Mouse (Mus musculus): ENCODE data around the gene AL607142.1. TPM values are rescaled to one million over a fixed set of nuclear protein-coding genes. Genes with fewer than 3 reads are reported as not detected.

The AL607142.1 gene
- polyA plus RNA-seq, 1 experiment, result not detected

GRCm38 (mm10) chr4:120067592-120068235, 2.9 kb downstream of the AL607142.1 start:
- no peaks in the 10 kb centered on the region for H3K4me1 ChIP-seq (ENCODE audit: control insufficient read depth, insufficient read depth, insufficient read length, low read length)
- H3K27ac ChIP-seq (replicated peaks; ENCODE audit: low read depth, low read length), result no peak overlapping the region
- no peak overlapping the region for H3K4me3 ChIP-seq (ENCODE audit: insufficient read depth, low read depth, low read length)

- no peaks in the 10 kb centered on the region for H3K4me1 ChIP-seq (ENCODE audit: control insufficient read depth, insufficient read depth, insufficient read length, low read length)
- H3K27ac ChIP-seq (replicated peaks; ENCODE audit: low read depth, low read length), result no peak overlapping the region
- H3K4me3 ChIP-seq (ENCODE audit: insufficient read depth, low read depth, low read length), result no peak overlapping the region
These were observed 4.2 kb downstream of the AL607142.1 start for GRCm38 (mm10) chr4:120068883-120069581.

- Histone ChIP-seq H3K4me3 (ENCODE audit: insufficient read depth, low read depth, low read length) (no peak overlapping the region), H3K4me1 (ENCODE audit: control insufficient read depth, insufficient read depth, insufficient read length, low read length) (no peaks in the 10 kb centered on the region), H3K27ac (replicated peaks; ENCODE audit: low read depth, low read length) (no peak overlapping the region)
These were observed 4.8 kb downstream of the AL607142.1 start for GRCm38 (mm10) chr4:120069582-120069980.

- Histone ChIP-seq H3K27ac (replicated peaks; ENCODE audit: low read depth, low read length) (no peak overlapping the region), H3K4me1 (ENCODE audit: control insufficient read depth, insufficient read depth, insufficient read length, low read length) (no peaks in the 10 kb centered on the region), H3K4me3 (ENCODE audit: insufficient read depth, low read depth, low read length) (no peak overlapping the region)
These were observed 6.6 kb downstream of the AL607142.1 start for GRCm38 (mm10) chr4:120071411-120071810.

GRCm38 (mm10) chr4:120071842-120072507, 7.2 kb downstream of the AL607142.1 start:
- no peak overlapping the region for H3K27ac ChIP-seq (replicated peaks; ENCODE audit: low read depth, low read length)
- no peak overlapping the region for H3K4me3 ChIP-seq (ENCODE audit: insufficient read depth, low read depth, low read length)
- H3K4me1 ChIP-seq (ENCODE audit: control insufficient read depth, insufficient read depth, insufficient read length, low read length), result no peaks in the 10 kb centered on the region

GRCm38 (mm10) chr4:120074061-120074460, 9.3 kb downstream of the AL607142.1 start:
- Histone ChIP-seq H3K27ac (replicated peaks; ENCODE audit: low read depth, low read length) (no peak overlapping the region), H3K4me1 (ENCODE audit: control insufficient read depth, insufficient read depth, insufficient read length, low read length) (no peaks in the 10 kb centered on the region), H3K4me3 (ENCODE audit: insufficient read depth, low read depth, low read length) (no peak overlapping the region)

- Histone ChIP-seq H3K27ac (replicated peaks; ENCODE audit: low read depth, low read length) (no peak overlapping the region), H3K4me3 (ENCODE audit: insufficient read depth, low read depth, low read length) (no peak overlapping the region), H3K4me1 (ENCODE audit: control insufficient read depth, insufficient read depth, insufficient read length, low read length) (no peaks in the 10 kb centered on the region)
These were observed 12.5 kb downstream of the AL607142.1 start for GRCm38 (mm10) chr4:120077322-120077721.

- H3K4me1 ChIP-seq (ENCODE audit: control insufficient read depth, insufficient read depth, insufficient read length, low read length), result no peaks in the 10 kb centered on the region
- H3K4me3 ChIP-seq (ENCODE audit: insufficient read depth, low read depth, low read length), result no peak overlapping the region
- H3K27ac ChIP-seq (replicated peaks; ENCODE audit: low read depth, low read length), result no peak overlapping the region
These were observed 17.7 kb downstream of the AL607142.1 start for GRCm38 (mm10) chr4:120082527-120082926.

- Histone ChIP-seq H3K4me3 (ENCODE audit: insufficient read depth, low read depth, low read length) (no peak overlapping the region), H3K27ac (replicated peaks; ENCODE audit: low read depth, low read length) (no peak overlapping the region), H3K4me1 (ENCODE audit: control insufficient read depth, insufficient read depth, insufficient read length, low read length) (no peaks in the 10 kb centered on the region)
These were observed 18.9 kb downstream of the AL607142.1 start for GRCm38 (mm10) chr4:120083700-120084099.

- Histone ChIP-seq H3K4me3 (ENCODE audit: insufficient read depth, low read depth, low read length) (no peak overlapping the region), H3K27ac (replicated peaks; ENCODE audit: low read depth, low read length) (no peak overlapping the region)
These were observed 24.7 kb downstream of the AL607142.1 start for GRCm38 (mm10) chr4:120089536-120089935.

GRCm38 (mm10) chr4:120091997-120092783, 27.4 kb downstream of the AL607142.1 start:
- Histone ChIP-seq H3K4me1 (ENCODE audit: control insufficient read depth, insufficient read depth, insufficient read length, low read length) (no peaks in the 10 kb centered on the region), H3K27ac (replicated peaks; ENCODE audit: low read depth, low read length) (no peak overlapping the region), H3K4me3 (ENCODE audit: insufficient read depth, low read depth, low read length) (no peak overlapping the region)

More at GRCm38 (mm10) chr4:120089536-120089935, 24.7 kb downstream of the AL607142.1 start:
- H3K4me1 ChIP-seq (ENCODE audit: control insufficient read depth, insufficient read depth, insufficient read length, low read length), result no peaks in the 10 kb centered on the region

- H3K4me1 ChIP-seq (ENCODE audit: control insufficient read depth, insufficient read depth, insufficient read length, low read length), result no peaks in the 10 kb centered on the region
- no peak overlapping the region for H3K27ac ChIP-seq (replicated peaks; ENCODE audit: low read depth, low read length)
- H3K4me3 ChIP-seq (ENCODE audit: insufficient read depth, low read depth, low read length), result no peak overlapping the region
These were observed 32.1 kb downstream of the AL607142.1 start for GRCm38 (mm10) chr4:120096935-120097334.

- Histone ChIP-seq H3K27ac (replicated peaks; ENCODE audit: low read depth, low read length) (no peak overlapping the region), H3K4me3 (ENCODE audit: insufficient read depth, low read depth, low read length) (no peak overlapping the region), H3K4me1 (ENCODE audit: control insufficient read depth, insufficient read depth, insufficient read length, low read length) (no peaks in the 10 kb centered on the region)
These were observed 36.4 kb downstream of the AL607142.1 start for GRCm38 (mm10) chr4:120101186-120101585.

- Histone ChIP-seq H3K27ac (replicated peaks; ENCODE audit: low read depth, low read length) (no peak overlapping the region), H3K4me3 (ENCODE audit: insufficient read depth, low read depth, low read length) (no peak overlapping the region), H3K4me1 (ENCODE audit: control insufficient read depth, insufficient read depth, insufficient read length, low read length) (no peaks in the 10 kb centered on the region)
These were observed 39.8 kb downstream of the AL607142.1 start for GRCm38 (mm10) chr4:120104599-120104998.

- no peaks in the 10 kb centered on the region for H3K4me1 ChIP-seq (ENCODE audit: control insufficient read depth, insufficient read depth, insufficient read length, low read length)
- no peak overlapping the region for H3K27ac ChIP-seq (replicated peaks; ENCODE audit: low read depth, low read length)
- H3K4me3 ChIP-seq (ENCODE audit: insufficient read depth, low read depth, low read length), result no peak overlapping the region
These were observed 41.6 kb downstream of the AL607142.1 start for GRCm38 (mm10) chr4:120106362-120106761.

Data from brown adipose tissue, adult 24 weeks (tissue).